Mouse (Mus musculus) thymus, postnatal 25 days (tissue): ENCODE measurements around the gene Ugt1a10.
"Not testable (repeated sequence)": the region's sequence is repeated elsewhere in the genome, so short reads cannot be mapped to it uniquely, and the experiment has no call there.

Source experiments
- DNase-seq: peaks from one replicate; pipeline ENCODE4 v3.0.0; 2022

Ugt1a10 gene

DNA sequence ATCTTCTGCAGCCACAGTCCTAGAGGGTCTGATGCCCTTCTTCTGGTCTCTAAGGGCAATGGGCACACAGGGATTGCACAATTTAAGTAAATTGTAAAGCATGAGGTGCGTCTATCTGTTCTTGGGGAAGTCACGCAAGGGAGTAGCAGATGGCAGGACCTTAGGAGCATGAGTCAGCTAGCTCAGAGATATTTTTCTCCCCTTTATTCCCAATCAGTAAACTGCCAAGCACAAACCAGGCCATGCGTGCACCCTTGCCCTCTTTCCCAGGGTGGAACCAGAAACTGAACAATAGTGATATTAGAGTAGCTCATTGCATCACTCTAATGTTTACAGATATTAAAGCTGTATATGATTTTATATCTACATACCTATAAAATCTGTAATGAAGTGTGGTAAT is 43.4 kb downstream of the Ugt1a10 start:
- DNase-seq = not testable (repeated sequence)

GRCm38 (mm10) chr1:88099691-88100090 is 44.5 kb downstream of the Ugt1a10 start:
- DNase-seq = not testable (repeated sequence)

DNA sequence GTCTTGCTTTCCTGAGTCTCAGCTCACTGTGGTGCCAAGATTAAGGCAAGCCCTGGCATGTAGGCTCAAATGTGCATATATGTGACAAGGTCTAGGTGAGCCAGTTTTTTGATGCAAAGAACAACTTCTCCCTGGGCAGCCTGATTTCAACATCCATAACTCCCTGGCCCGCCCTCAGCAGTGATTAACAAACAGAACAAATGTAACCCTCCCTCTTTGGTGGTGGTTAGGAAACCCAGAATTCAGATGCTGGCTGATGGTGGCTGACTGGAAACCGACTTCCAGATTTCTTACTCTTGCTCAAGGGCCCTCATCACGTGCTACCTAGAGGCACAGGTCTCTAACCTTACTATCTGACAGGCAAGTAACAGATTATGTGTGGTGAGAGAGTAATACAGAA is 47.8 kb downstream of the Ugt1a10 start, which contains the start of gene Ugt1a6b:
Gene Ugt1a6b, plus strand, starts transcription at position 234 of the 400 bp plus-strand sequence.
- DNase-seq = not testable (repeated sequence)

DNA sequence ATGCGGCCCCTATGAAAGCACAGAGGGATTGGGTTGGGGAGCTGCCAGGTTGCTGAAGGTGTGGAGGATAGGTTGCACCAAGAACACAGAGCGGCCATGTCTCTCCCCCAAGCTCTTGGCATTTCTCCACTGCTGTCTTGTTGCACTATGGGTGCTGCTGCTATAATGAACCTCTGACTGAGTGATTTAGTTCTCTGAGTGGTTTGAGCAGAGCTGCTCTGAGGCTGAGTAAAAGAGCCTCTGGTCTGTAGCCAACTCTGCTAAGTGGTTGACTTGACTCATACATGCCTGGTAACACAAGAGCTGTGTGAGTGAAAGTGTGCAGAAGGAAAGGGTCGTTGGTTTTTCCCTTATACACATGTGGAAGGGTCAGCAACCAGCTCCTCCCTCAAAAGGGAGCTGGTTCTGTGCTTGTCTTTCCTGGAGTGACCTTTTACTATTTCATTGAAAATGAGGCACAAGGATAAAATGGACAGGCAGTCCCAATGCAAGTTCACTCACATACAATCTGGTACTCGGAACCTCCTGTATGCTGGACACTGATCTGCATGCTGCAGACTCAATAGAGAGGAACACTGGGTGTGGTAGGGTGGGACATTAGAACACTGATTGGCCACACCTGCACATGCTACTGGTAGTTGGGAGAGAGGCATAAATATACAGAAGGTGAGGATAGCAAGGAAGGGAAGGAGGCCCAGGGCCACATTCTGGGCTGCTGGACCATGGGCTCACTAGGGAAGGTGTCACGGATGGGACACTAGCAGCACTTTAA is 48.7 kb downstream of the Ugt1a10 start:
- not testable (repeated sequence) for DNase-seq

DNA sequence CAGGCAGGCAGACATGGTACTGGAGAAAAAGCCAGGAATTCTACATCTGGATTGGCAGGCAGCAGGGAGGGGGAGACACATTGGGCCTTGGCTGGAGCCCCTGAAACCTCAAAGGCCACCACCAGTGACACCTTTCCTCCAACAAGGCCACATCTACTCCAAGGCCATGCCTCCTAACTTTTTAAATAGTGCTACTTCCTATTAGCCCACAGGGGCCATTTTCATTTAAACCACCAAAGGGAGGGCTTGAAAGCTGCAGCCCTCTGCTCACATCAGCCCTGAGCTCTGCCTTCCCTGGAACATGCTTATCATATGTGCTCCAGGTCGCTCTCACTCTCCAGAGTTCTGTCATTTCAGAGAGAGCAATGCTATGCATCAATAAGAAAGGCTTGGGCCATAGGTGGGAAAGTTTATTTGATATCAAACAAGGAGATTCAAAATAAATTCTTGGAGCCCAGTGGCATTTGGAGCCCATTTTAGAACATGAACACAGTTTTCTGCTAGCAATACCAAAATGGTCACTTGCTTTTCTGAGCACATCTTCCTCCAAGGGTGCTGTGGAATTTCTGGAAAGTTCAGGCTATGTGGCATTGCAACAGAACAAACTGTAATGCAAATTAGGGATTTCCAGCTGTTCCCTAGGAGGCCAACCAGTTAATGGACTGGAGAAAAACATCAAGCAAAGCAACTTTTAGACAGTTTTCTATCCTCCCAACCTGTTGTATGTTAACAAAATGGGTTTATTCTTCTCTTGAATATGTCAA is 49.7 kb downstream of the Ugt1a10 start:
- DNase-seq = no peak

- DNase-seq = no peak
Measured at GRCm38 (mm10) chr1:88105656-88106055, 50.5 kb downstream of the Ugt1a10 start.

DNA sequence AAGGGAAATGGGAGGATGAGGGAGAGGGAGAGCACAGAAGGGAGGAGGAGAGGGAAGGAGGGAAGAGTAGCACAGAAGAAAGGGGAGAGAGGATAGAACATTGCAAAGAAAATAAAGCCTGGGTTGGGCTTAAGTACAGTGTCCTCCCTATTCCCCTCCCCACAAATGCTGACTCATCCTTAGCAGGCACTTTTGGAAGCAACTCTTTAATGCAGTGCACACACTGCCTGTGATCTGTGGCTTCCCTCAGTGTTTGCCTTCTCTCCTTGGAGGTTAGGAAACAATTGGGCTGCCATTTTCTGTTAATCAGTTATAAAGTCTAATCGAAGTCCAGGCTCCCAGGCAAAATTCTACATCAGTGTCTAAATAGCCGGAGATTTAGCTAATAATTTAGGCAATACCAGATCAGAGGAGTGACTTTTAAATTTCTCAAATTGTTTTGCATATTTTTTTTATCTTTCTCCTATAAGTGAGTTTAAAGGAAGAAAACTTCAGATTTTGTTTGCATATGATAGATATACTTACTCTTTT is 53.9 kb downstream of the Ugt1a10 start:
- not testable (repeated sequence) for DNase-seq

- not testable (repeated sequence) for DNase-seq
Measured at GRCm38 (mm10) chr1:88109604-88110003, 54.4 kb downstream of the Ugt1a10 start.

- DNase-seq = not testable (repeated sequence)
Measured at GRCm38 (mm10) chr1:88112769-88113168, 57.6 kb downstream of the Ugt1a10 start.

DNA sequence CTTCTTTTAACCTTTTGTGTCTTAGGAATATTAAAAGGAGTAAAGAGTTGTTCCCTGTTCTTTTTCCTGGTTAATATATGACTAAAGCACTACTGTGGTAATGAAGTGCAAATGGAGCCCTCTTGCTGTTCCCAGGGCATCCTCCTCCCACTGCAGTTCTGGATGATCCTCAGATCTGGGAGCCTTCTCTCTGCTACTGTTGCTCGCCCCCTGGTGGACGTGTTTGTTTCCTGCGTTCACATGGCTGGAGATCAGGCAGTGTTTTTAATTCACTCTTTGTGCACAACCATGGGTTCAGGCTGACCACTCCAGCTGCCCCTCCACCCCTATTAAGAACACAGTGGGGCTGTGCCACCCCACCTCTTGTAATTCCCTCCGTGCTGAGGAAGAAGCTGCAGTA is 65.4 kb downstream of the Ugt1a10 start:
- DNase-seq = not testable (repeated sequence)

GRCm38 (mm10) chr1:88121521-88121920 is 66.3 kb downstream of the Ugt1a10 start:
- DNase-seq = not testable (repeated sequence)

- DNase-seq = not testable (repeated sequence)
Measured at GRCm38 (mm10) chr1:88125827-88126360, 70.7 kb downstream of the Ugt1a10 start.

DNA sequence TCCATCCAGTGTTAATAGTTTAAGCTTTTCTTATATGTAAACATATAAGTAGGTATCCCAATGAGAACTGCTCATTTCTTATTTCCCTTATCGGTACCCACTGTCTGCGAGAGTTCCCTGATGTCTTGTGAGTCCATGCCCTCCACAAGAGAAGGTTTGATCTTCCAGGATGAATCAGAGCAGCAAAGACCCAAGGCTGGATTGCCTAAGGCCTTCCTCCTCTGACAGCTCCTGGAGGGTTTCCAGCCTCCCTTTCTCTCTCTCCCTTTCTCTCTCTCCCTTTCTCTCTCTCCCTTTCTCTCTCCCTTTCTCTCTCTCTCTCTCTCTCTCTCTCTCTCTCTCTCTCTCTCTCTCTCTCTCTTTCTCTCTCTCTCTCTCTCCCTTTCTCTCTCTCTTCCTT is 73.9 kb downstream of the Ugt1a10 start:
- not testable (repeated sequence) for DNase-seq

DNA sequence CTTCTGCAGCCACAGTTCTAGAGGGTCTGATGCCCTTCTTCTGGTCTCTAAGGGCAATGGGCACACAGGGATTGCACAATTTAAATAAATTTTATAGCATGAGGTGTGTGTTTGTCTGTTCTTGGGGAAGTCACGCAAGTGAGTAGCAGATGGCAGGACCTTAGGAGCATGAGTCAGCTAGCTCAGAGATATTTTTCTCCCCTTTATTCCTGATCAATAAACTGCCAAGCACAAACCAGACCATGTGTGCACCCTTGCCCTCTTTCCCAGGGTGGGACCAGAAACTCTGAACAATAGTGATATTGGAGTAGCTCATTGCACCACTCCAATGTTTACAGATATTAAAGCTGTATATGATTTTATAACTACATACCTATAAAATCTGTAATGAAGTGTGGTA is 75.0 kb downstream of the Ugt1a10 start:
- DNase-seq = not testable (repeated sequence)

DNA sequence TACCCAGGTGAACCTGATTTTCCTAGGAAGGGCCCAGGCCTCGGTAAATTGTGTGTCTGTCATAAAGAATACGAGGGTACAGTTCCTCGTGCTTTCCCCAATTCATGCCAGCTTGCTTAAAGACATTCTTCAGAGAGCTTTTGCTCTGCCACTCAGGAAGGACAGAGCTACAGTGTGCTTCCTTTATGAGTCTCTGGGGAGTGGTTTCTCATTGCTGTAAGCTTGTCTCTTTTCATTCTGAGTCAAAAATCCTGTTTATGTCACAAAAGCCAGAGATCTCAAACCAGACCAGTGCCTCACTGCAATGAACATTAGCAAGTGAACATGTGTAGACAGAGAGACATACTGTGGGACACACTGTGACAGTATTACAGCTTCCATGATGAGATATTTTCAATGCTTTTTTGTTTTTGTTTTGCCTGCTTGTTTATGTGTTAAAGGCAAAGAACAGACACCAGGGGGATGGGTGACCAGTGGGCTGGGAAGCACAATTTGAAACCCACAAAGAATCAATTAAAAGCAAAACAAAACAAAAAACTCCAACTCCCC is 78.8 kb downstream of the Ugt1a10 start:
- no peak for DNase-seq

- DNase-seq = not testable (repeated sequence)
Measured at GRCm38 (mm10) chr1:88134457-88135011, 79.3 kb downstream of the Ugt1a10 start, which contains the start of gene Ugt1a6a. Ugt1a6a (plus strand) TSS chr1:88134809.

DNA sequence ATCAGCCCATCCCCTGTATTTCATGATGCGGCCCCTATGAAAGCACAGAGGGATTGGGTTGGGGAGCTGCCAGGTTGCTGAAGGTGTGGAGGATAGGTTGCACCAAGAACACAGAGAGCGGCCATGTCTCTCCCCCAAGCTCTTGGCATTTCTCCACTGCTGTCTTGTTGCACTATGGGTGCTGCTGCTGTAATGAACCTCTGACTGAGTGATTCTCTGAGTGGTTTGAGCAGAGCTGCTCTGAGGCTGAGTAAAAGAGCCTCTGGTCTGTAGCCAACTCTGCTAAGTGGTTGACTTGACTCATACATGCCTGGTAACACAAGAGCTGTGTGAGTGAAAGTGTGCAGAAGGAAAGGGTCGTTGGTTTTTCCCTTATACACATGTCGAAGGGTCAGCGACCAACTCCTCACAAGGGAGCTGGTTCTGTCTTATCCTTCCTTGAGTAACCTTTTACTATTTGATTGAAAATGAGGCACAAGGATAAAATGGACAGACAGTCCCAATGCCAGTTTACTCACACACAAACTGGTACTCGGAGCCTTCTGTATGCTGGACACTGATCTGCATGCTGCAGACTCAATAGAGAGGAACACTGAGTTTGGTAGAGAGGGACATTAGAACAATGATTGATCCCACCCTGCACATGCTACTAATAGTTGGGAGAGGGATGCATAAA is 80.2 kb downstream of the Ugt1a10 start:
- DNase-seq = not testable (repeated sequence)

GRCm38 (mm10) chr1:88136646-88137045 is 81.5 kb downstream of the Ugt1a10 start:
- no peak for DNase-seq

DNA sequence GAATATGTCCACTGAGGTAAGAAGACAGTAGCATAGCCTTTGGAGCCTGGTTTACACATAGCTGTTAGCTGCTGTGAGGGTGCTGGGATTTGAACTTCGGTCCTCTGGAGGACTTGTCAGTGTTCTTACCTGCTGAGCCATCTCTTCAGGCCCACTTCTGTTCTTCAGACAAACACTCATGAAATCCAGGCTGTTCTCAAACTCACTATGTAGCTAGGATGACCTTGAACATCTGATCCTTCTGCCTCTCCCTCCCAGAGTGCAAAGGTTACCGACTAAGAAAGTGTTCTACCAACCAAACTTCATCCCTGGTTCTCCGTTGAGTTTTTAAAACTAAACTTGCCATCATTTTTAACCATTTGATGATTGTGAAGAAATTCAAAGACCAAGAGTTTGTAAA is 82.1 kb downstream of the Ugt1a10 start:
- no peak for DNase-seq

DNA sequence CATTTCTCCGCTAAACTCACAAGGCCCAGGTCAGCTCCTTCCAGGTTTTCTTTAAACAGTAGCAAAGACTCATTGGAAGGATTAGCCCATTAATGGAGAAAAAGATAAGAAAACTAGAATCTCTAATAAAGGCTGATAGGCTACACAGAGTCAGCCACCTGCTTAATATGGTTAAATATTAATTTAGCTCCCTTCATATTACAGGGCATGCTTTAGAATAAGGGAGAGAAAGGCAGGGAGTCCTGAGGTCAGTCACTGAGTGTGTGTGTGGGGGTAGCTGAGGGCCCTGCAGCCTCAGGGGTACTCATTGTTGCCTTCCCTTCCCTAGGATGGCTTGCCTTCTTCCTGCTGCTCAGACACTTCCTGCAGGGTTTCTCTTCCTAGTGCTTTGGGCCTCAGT is 83.0 kb downstream of the Ugt1a10 start:
- no peak for DNase-seq

GRCm38 (mm10) chr1:88140492-88140891 is 85.3 kb downstream of the Ugt1a10 start:
- DNase-seq = not testable (repeated sequence)
